ENCODE assay signal across 11 mouse cellular contexts in the genomic region with DNA sequence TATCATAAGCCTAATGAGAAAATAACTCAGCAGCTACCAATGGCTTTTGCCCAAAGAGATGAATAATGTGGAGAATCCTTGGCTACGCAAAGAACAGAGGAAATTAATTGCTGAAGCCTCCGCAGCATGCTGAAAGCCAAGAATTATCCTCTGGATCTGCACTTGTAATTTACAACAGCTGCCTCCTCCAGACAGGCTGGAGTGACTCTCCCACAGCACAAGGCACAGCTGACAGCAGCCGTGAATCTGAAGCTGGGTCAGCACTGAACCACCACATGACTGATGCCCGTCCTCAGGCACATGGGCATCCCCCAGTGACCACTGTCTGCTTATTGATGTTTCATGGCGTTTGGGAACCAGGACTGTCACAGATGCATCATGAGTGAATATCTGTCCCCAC.
DNase-seq lines count a peak whose midpoint lies in the region; ATAC-seq and TF ChIP-seq lines count a peak whose summit lies in the region.
"Had no signal": no experiment of that assay in that cellular context is flagged by ENCODE, and none has a peak within 500 bp of the region (broad histone marks: within the 10 kb centered on the region; RNA-seq: fewer than 3 reads in every experiment).

No protein-coding gene starts in this region.

- H3K9me3 ChIP-seq in heart, embryonic 11.5 days (replicated peaks; ENCODE audit: control insufficient read depth, low read length), result no peaks in the 10 kb centered on the region
- H3K9me3 ChIP-seq in limb, embryonic 13.5 days, result no peaks in the 10 kb centered on the region
- no peaks in the 10 kb centered on the region for H3K9me3 ChIP-seq in limb, embryonic 10.5 days (replicated peaks)
- no peaks in the 10 kb centered on the region for H3K9me3 ChIP-seq in embryonic facial prominence, embryonic 15.5 days (replicated peaks)
- no peaks in the 10 kb centered on the region for H3K9me3 ChIP-seq in midbrain, embryonic 15.5 days

- H3K27ac ChIP-seq in heart, embryonic 11.5 days (ENCODE audit: low read depth, low read length), result no peak overlapping the region
- no peak overlapping the region for H3K27ac ChIP-seq in limb, embryonic 13.5 days
- H3K27ac ChIP-seq in limb, embryonic 10.5 days, result no peak overlapping the region
- no peak overlapping the region for H3K27ac ChIP-seq in embryonic facial prominence, embryonic 15.5 days (replicated peaks)
- no peak overlapping the region for H3K27ac ChIP-seq in midbrain, embryonic 15.5 days
- H3K27ac ChIP-seq in gastrocnemius, adult 2 months, result no peak overlapping the region

- TF ChIP-seq CTCF in gastrocnemius, adult 2 months (IDR thresholded peaks at IDR 0.05), result no peak

- 74% methylated on average over 5 of the region's 5 CpGs for WGBS in heart, embryonic 11.5 days (ENCODE audit: insufficient replicate concordance)
- WGBS in limb, embryonic 13.5 days, result 31% methylated on average over 5 of the region's 5 CpGs
- WGBS in limb, embryonic 10.5 days, result 44% methylated on average over 5 of the region's 5 CpGs
- WGBS in embryonic facial prominence, embryonic 15.5 days, result 33% methylated on average over 5 of the region's 5 CpGs
- WGBS in midbrain, embryonic 15.5 days, result 34% methylated on average over 5 of the region's 5 CpGs

- H3K27me3 ChIP-seq in heart, embryonic 11.5 days (ENCODE audit: control insufficient read depth, insufficient read depth, low read length), result no peaks in the 10 kb centered on the region
- H3K27me3 ChIP-seq in limb, embryonic 13.5 days, result peaks cover 6% of the 10 kb centered on the region; the same call in 1 of the 2 replicates
- peaks cover 35% of the 10 kb centered on the region for H3K27me3 ChIP-seq in limb, embryonic 10.5 days (ENCODE audit: low read depth, poor library complexity, severe bottlenecking)
- peaks cover 3% of the 10 kb centered on the region for H3K27me3 ChIP-seq in embryonic facial prominence, embryonic 15.5 days
- 0 out of 2 replicates have a peak, but pooled peaks cover 4% of the 10 kb centered on the region for H3K27me3 ChIP-seq in midbrain, embryonic 15.5 days (replicated peaks)

- intact Hi-C loops in gastrocnemius, adult 2 months (cut with DNase I), result no loop called here

- no peak overlapping the region for H3K4me2 ChIP-seq in heart, embryonic 11.5 days
- H3K4me2 ChIP-seq in limb, embryonic 13.5 days (replicated peaks), result no peak overlapping the region
- H3K4me2 ChIP-seq in embryonic facial prominence, embryonic 15.5 days (replicated peaks), result no peak overlapping the region
- H3K4me2 ChIP-seq in midbrain, embryonic 15.5 days, result no peak overlapping the region

- no peak overlapping the region for H3K4me3 ChIP-seq in heart, embryonic 11.5 days (ENCODE audit: low read depth, low read length)
- no peak overlapping the region for H3K4me3 ChIP-seq in limb, embryonic 13.5 days
- H3K4me3 ChIP-seq in limb, embryonic 10.5 days, result no peak overlapping the region
- no peak overlapping the region for H3K4me3 ChIP-seq in embryonic facial prominence, embryonic 15.5 days (replicated peaks)
- H3K4me3 ChIP-seq in midbrain, embryonic 15.5 days, result no peak overlapping the region
- no peak overlapping the region for H3K4me3 ChIP-seq in gastrocnemius, adult 2 months

- ATAC-seq in heart, embryonic 11.5 days (replicated peaks; ENCODE audit: insufficient number of reproducible peaks, low FRiP score, low TSS enrichment), result no peak
- peak; percentile 54; the same call in 1 of the 2 replicates for ATAC-seq in limb, embryonic 13.5 days (ENCODE audit: low FRiP score, low read depth)
- ATAC-seq in embryonic facial prominence, embryonic 15.5 days (ENCODE audit: insufficient number of reproducible peaks, low FRiP score, low TSS enrichment, low read depth), result peak; percentile 47; the same call in 1 of the 2 replicates
- peak; percentile 75; the same call in 1 of the 2 replicates for ATAC-seq in midbrain, embryonic 15.5 days (replicated peaks)
- ATAC-seq: CD4-positive, CD25-positive, alpha-beta regulatory T cell, adult 4 months had no signal

- H3K4me1 ChIP-seq in heart, embryonic 11.5 days (ENCODE audit: control insufficient read depth, insufficient read depth, low read length), result no peaks in the 10 kb centered on the region
- no peaks in the 10 kb centered on the region; the same call in 1 of the 2 replicates for H3K4me1 ChIP-seq in limb, embryonic 13.5 days
- H3K4me1 ChIP-seq in limb, embryonic 10.5 days, result peaks cover 8% of the 10 kb centered on the region; the same call in 1 of the 2 replicates
- peaks cover 16% of the 10 kb centered on the region; the same call in 1 of the 2 replicates for H3K4me1 ChIP-seq in embryonic facial prominence, embryonic 15.5 days
- H3K4me1 ChIP-seq in midbrain, embryonic 15.5 days, result peaks cover 14% of the 10 kb centered on the region; the same call in 1 of the 2 replicates

- peak; percentile 79 for DNase-seq in heart, adult 11 months
- DNase-seq in limb, embryonic 10.5 days (ENCODE audit: low spot score), result no peak
- no peak for DNase-seq in adipocyte (ENCODE audit: low spot score)
- DNase-seq in gastrocnemius, adult 2 months, result no peak
- DNase-seq: right cerebral cortex, postnatal 4 days; thymus, postnatal 14 days had no signal

- H3K36me3 ChIP-seq in heart, embryonic 11.5 days (ENCODE audit: control insufficient read depth, insufficient read depth, low read length), result no peaks in the 10 kb centered on the region
- no peaks in the 10 kb centered on the region for H3K36me3 ChIP-seq in limb, embryonic 13.5 days
- H3K36me3 ChIP-seq in limb, embryonic 10.5 days, result no peaks in the 10 kb centered on the region
- H3K36me3 ChIP-seq in embryonic facial prominence, embryonic 15.5 days, result no peaks in the 10 kb centered on the region
- no peaks in the 10 kb centered on the region for H3K36me3 ChIP-seq in midbrain, embryonic 15.5 days (replicated peaks)

- H3K9ac ChIP-seq in heart, embryonic 11.5 days (ENCODE audit: low read depth, low read length), result no peak overlapping the region
- no peak overlapping the region for H3K9ac ChIP-seq in limb, embryonic 13.5 days
- no peak overlapping the region for H3K9ac ChIP-seq in embryonic facial prominence, embryonic 15.5 days
- H3K9ac ChIP-seq in midbrain, embryonic 15.5 days, result no peak overlapping the region
